Comparison of ENCODE assay signal across 8 mouse cellular contexts in the genomic region with DNA sequence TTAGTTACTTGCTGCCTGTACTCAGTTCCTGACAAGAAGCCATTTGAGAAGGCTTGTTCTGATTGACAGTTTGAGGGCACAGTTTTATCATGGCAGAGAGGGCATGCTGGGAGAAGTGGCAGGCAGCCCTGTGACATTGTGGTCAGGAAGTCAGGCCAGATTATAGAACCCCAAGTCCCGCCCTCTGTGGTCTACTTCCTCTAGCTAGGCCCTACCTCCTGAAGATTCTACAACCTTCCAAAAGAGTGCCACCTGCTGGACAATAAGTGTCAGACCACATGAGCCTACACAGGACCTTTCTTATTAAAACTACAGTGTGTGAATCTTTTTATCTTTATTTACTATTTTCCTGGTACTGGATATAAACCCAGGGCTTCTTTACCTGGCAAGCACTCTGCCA. TPM values are rescaled to one million over a fixed set of nuclear protein-coding genes. Genes with fewer than 3 reads are reported as not detected.
DNase-seq lines count a peak whose midpoint lies in the region; ATAC-seq and TF ChIP-seq lines count a peak whose summit lies in the region.

No protein-coding gene starts in this region.

- H3K9ac ChIP-seq in lung, embryonic 16.5 days (ENCODE audit: low read length), result no peak overlapping the region

- no peak overlapping the region for H3K27ac ChIP-seq in heart, embryonic 10.5 days
- no peak overlapping the region for H3K27ac ChIP-seq in kidney, adult 2 months (ENCODE audit: insufficient read depth, low read depth, low read length)
- no peak overlapping the region for H3K27ac ChIP-seq in lung, embryonic 16.5 days (ENCODE audit: low read length)

- H3K9me3 ChIP-seq in heart, embryonic 10.5 days, result no peaks in the 10 kb centered on the region
- no peaks in the 10 kb centered on the region for H3K9me3 ChIP-seq in lung, embryonic 16.5 days (ENCODE audit: control insufficient read depth, low read length)

- peaks cover 5% of the 10 kb centered on the region; the same call in 1 of the 2 replicates for H3K36me3 ChIP-seq in heart, embryonic 10.5 days
- H3K36me3 ChIP-seq in kidney, adult 2 months (ENCODE audit: control insufficient read depth, insufficient read depth, low read length), result no peaks in the 10 kb centered on the region; the same call in 1 of the 2 replicates
- H3K36me3 ChIP-seq in lung, embryonic 16.5 days (ENCODE audit: control insufficient read depth, insufficient read depth, low read length), result peaks cover 17% of the 10 kb centered on the region

- ATAC-seq in common myeloid progenitor, adult 5-6 weeks (replicated peaks; ENCODE audit: low read depth, poor library complexity, severe bottlenecking), result peak; percentile 100
- peak; percentile 67 for ATAC-seq in lung, embryonic 16.5 days (ENCODE audit: low read depth)

- H3K27me3 ChIP-seq in heart, embryonic 10.5 days (ENCODE audit: insufficient read depth, poor library complexity, severe bottlenecking), result no peaks in the 10 kb centered on the region
- no peaks in the 10 kb centered on the region for H3K27me3 ChIP-seq in kidney, adult 2 months (replicated peaks; ENCODE audit: control insufficient read depth, insufficient read depth, low read length)
- H3K27me3 ChIP-seq in lung, embryonic 16.5 days (ENCODE audit: control insufficient read depth, insufficient read depth, low read depth, low read length), result no peaks in the 10 kb centered on the region

- H3K4me3 ChIP-seq in heart, embryonic 10.5 days, result no peak overlapping the region
- no peak overlapping the region for H3K4me3 ChIP-seq in kidney, adult 2 months (ENCODE audit: insufficient read depth, low read depth, low read length)
- H3K4me3 ChIP-seq in lung, embryonic 16.5 days (ENCODE audit: low read length), result no peak overlapping the region

- no peaks in the 10 kb centered on the region for H3K4me1 ChIP-seq in heart, embryonic 10.5 days
- H3K4me1 ChIP-seq in kidney, adult 2 months (ENCODE audit: control insufficient read depth, insufficient read depth, low read length), result peaks cover 3% of the 10 kb centered on the region; the same call in 1 of the 2 replicates
- no peaks in the 10 kb centered on the region for H3K4me1 ChIP-seq in lung, embryonic 16.5 days (replicated peaks; ENCODE audit: control insufficient read depth, insufficient read depth, low read length)

- no peak overlapping the region for H3K4me2 ChIP-seq in lung, embryonic 16.5 days (ENCODE audit: low read depth, low read length)

- TF ChIP-seq CTCF in kidney, adult 2 months (conservative IDR thresholded peaks at IDR 0.05; ENCODE audit: insufficient read depth, insufficient read length, low read depth, low read length), result peak; percentile 49

- WGBS in heart, embryonic 10.5 days, result 71% methylated on average over 1 of the region's 1 CpGs
- 79% methylated on average over 1 of the region's 1 CpGs for WGBS in kidney, adult 2 months
- 59% methylated on average over 1 of the region's 1 CpGs for WGBS in lung, embryonic 16.5 days

- TF ChIP-seq POLR2A in kidney, adult 2 months (IDR thresholded peaks at IDR 0.05; ENCODE audit: low read depth, low read length), result no peak

- DNase-seq in heart, adult 9 months (ENCODE audit: low spot score in 2 of 2), result peak; percentile 22 to 29
- DNase-seq in heart, embryonic 10.5 days (ENCODE audit: low spot score), result no peak
- peak; percentile 56 for DNase-seq in Muller cell, postnatal 12 days (ENCODE audit: inconsistent ontology term)
- DNase-seq in kidney, adult 2 months, result peak; percentile 67
- peak; percentile 15 for DNase-seq in testis, postnatal 14 days (ENCODE audit: low spot score)
- no peak for DNase-seq in yolk sac, embryonic 10.5 days (ENCODE audit: low spot score)

RNA-seq across cellular contexts. Expression of a gene that starts 28.9 kb away (rescaled TPM):
- polyA plus RNA-seq in heart, embryonic 10.5 days (2016; fragmentation: Nextera tagmentation; extraction: Ambion mirVana), result 3.3 and 8.4 TPM in 2 replicates
- 1.5 and 1.7 TPM in 2 replicates for total RNA-seq in common myeloid progenitor, adult 5-6 weeks (2017)
- 7.1 and 8.8 TPM in 2 replicates for polyA plus RNA-seq in kidney, adult 2 months (2012; rRNA removed)
- 8.3 and 9.4 TPM in 2 replicates for polyA plus RNA-seq in lung, embryonic 16.5 days (2015; fragmentation: Nextera tagmentation; extraction: Ambion mirVana)

Comparison
In these comparisons a context has a peak if more than half of its experiments do, and no peak if none do; other contexts are left out.
1. DNase-seq: peak in heart, adult 9 months (2 of 2), Muller cell, postnatal 12 days (single experiment), kidney, adult 2 months (single experiment) and testis, postnatal 14 days (single experiment); none in heart, embryonic 10.5 days (single experiment) and yolk sac, embryonic 10.5 days (single experiment).